Mouse (Mus musculus) cerebellum, postnatal 4 days (tissue): Measurements from ENCODE around the gene Cntrob.
"Not testable (repeated sequence)": the region's sequence is repeated elsewhere in the genome, so short reads cannot be mapped to it uniquely, and the experiment has no call there.

Experiments
- DNase-seq, 2 experiments: peaks; one replicate each; pipeline ENCODE4 v3.0.0; 2022; ENCODE audit warnings: low spot score in 2 of 2, mixed read lengths in 1 of 2

The Cntrob gene

DNA sequence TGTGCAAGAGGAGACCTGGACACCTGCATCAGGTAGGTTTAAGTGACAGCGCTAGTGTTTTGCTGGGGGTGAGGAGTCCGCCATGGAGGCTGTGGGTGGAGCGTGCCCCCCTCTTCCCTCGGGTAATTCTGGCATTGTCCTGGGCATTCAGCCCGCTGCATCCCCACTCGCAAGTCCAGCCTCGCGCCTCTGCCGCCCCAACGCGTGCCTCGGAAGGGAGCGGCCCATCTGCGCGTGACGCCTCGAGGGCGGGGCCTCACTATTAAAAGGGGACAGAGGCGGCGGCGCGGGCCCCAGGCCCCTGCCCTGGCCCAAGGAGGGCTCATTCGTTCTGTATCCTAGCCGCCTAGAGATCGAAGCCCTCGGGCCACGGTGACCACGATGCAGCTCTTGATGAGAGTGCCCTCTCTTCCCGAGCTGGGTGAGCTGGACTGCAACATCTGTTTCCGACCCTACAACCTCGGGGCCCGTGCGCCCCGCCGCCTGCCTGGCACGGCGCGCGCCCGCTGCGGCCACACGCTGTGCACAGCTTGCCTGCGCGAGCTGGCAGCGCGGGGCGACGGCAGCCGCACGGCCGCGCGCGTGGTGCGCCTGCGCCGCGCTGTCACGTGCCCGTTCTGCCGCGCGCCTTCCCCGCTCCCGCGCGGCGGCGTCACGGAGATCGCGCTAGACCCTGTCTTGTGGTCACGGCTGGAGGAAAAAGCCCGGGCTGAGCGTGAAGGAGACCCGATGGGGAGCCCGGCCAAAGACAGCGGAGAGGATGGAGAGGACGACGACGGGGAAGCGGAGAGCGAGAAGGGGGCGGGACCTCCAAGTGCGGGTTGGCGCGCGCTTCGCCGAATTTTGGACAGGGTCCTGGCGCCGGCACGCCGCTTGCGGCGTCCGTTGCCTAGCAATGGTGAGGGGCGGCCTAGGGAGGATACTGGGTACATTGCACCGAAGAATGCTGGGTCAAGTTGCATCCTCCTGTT lies 16.9 kb upstream of the Cntrob start, which contains the start of gene Rnf227:
Rnf227 (plus strand) TSS at position 301 of the 971 bp plus-strand sequence.
- DNase-seq = peak; percentile 50 to 78

DNA sequence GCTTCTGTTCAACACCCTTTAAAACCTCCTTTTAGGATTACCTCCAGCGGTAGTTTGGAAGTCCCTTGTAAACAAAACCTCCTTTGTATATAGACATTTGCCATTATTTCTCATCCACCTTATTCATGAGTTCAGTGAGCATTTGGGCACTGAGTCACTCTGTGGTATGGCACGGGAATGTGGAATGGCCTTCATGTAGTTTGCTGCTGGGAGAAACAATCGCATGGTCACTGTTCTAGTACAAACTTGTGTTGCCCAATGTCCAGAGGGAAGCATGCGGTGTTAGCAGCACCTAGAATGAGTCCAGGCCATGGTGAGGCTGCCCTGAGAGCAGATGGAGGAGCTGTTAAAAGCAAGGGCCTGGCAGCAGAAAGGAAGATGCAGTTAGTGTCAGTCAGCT lies 11.2 kb upstream of the Cntrob start:
- no peak for DNase-seq

DNA sequence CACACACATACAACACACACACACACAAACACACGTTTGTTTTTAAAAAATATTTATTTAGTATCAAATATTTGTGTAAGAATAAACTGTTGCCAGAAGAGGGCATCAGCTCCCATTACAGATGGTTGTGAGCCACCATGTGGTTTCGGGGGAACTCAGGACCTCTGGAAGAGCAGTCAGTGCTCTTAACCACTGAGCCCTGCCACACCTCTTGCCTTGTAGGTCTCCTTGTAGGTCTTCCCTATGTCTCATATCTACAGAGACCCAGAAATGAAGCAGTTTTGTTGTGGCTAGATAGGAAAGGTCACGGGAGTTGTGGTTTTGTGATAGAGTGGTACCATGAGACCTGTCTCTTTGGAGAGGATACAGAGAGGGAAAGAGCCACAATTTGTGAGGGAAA lies 10.3 kb upstream of the Cntrob start:
- no peak for DNase-seq

DNA sequence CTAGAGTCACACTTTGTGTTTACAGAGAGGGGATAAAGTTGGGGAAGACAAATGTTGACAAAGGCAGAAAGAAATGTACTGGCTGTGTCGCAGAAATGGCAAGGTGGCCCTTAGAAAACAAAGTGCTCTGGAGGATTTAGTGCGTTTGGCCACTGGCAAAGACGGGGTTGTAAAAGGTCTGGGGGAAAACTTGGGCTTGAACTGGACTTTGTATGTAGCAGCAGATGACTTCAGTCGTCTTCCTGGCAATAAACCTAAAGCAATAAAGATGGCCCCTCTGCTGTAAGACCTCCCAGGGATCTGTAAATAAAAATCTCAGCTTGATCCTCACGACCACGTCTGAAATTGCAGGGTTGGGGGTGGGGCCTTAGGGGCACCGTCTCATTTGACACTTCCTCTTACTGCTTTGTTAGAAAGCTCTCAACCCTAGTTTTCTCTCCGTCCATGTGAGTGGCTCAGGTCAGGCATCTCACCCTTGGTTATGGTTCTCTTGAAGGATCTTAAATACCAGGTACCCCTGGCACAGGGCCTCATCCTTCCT lies 9.2 kb upstream of the Cntrob start:
- no peak for DNase-seq

DNA sequence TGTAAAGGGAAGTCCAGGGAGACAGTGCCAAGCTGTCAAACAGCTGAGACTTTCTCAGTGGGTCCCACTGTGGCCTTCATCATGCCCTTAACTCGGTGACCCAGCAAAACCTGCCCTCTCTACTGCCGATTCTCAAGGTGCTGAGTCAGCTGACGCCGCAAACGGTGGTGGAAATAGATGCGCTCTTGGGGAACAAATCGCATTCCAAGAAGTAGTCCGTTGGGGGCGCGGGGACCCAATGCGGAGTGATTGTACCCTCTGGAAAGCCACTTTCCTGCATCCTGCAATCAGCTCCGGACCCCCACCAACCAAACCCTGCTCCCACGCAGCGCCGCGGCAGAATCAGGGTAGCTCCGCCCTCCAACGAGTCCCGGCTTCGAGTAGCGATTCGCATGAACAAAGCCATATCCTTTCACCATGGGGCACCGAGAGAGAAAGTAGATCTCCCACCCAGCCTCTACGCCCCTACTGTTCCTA lies 8.4 kb upstream of the Cntrob start:
- peak; percentile 62 to 79 for DNase-seq

DNA sequence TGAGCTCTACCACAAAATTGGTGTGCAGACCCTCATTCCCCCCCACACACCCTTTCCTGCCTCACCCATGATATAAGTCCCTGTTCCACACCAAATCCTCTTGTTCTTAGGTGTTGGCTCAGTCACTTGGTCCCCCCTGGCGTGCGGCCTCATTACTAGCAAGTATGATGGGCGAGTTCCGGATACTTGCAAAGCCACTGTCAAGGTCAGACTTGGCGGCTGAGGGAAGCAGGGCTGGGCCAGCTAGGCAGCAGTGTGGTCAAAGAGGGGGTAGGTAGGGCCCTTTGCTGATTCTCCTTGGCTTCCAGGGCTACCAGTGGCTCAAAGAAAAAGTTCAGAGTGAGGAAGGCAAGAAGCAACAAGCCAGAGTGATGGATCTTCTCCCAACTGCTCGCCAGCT lies 7.6 kb upstream of the Cntrob start:
- DNase-seq = no peak

DNA sequence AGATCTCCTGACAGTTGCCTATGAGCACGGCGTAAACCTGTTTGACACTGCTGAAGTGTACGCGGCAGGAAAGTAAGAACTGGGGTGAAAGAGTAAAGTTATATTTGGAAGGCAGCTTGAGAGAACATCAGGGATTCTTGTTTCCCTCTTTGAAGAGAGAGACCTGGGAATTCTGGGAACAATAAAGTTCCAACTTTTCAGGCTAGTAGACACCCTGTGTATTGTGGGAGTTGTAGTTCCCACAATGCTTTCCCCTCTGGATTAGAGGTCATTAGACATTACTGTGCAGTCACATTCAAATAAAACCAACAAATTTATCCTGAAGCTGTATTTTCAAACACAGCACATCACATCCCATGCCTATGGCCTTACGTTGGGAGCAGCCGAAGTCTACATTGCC lies 4.9 kb upstream of the Cntrob start:
- DNase-seq = no peak

DNA sequence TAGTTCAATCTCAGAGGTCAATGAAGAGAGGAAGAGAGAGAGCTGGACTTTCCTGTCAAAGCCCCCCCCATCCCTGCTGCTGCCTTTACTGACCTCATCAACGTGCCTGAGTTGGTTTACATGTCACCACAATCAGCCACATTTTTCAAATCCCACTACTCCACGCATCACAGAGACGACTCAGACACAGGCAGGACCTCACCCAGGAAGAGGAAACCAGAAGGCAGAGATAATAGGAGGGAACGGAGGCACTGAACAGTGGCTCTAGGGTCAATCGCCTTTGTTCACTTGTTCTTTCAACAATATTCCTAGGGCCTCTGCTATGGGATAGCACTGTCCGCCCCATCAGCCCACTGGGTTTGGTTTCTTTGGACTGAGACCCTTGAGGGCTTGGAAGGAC lies 4.1 kb upstream of the Cntrob start:
- DNase-seq = no peak

DNA sequence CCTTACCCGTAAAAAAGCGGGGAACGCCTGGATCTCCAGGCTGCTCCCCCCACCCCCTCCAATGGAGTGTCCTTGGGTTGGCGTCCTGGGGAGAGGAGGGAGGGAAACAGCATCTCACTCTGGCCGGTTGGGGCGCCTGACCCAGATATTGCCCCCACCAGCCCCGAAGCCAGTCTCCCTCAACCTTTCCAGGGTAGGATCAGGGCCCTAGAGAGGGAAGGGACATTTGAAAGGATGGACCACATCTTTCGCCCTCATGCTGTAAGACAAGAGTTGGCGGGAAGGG lies 3.5 kb upstream of the Cntrob start:
- no peak for DNase-seq

DNA sequence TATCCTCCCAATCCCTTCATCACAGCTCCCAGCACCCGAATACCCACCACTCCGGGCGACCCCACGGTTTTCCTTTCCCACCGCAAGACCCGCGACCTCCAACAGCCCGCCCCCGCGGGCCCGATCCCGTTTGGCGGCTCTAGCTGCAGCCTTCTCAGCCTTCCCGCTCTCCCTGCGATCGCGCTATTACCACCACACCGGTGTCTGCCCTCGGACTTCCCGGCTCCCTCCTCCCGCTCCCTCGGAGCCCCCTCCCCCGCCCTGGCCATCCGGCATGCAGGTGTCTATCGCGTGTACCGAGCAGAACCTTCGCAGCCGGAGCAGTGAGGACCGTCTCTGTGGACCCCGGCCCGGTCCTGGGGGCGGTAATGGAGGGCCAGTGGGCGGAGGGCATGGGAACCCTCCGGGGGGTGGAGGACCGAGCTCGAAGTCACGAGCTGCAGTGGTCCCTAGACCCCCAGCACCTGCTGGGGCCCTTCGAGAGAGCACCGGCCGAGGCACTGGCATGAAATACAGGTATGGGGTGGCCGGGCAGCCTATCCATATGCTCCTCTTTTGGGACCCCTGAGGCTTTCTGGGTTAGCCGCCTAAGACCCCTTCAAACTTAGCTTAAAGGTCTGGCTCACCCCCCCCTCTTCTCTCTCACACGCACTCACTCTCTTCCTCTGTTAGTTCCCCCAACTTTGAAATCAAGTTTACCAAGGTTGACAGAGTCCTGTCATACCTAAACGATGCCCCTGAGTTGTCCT lies 3.0 kb upstream of the Cntrob start:
- DNase-seq = peak in 1 of 2 experiments; percentile 48

DNA sequence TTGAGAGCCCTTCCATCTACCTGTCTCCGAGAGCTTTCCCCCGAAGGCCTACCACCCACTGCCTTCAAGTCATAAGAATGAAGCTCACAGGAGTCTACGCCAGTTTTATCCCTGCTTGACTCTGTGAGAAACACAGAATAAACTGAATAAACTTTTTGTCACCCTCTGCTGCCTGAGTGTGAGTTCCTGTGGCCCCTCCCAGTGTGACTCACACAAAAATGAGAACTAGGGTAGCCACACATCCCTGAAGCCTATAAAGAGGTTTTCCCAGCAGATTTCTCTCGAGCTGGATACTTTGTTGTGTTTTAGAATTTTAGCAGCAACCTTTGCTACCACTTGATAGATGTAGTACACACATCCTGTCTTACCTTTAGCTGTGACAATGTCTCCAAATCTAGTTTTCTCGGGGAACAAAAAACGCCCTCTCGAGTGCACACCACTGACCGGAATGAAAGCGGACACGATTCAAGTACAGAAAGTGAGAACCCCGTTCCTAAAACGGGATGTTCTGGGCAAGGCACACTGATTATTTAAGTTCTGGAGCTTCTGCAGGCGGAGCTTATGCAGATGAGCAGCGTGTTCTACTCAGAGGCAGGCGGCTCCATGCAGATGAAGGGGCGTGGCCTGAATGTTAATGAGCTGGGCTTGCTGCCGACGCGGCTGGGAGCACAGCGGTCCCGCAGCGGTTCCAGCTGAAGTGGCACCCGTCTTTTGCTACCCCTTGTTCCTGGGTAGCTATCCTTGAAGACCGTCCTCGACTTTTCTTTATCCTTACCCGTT lies 2.2 kb upstream of the Cntrob start, which contains the start of gene Kcnab3:
Kcnab3 (plus strand) TSS at position 631 of the 780 bp plus-strand sequence.
- peak in 1 of 2 experiments; percentile 67 for DNase-seq

DNA sequence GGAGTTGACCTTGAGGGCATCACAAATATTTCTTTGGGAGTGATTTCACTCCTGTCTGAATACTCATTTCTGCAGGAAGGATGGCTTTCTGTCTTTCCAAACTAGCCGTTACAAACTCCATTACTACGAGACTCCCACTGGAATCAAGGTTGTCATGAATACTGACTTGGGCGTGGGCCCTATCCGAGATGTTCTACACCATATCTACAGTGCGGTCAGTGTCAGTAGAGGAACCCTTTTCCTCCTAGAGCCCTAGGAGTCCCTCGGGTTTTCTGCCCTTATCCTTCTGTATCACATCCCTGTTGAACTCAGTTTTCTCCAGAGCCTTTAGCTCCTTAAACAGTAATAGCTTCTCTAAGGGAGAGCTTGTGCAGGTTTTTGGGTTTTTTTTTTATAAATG lies 1.2 kb upstream of the Cntrob start:
- DNase-seq = no peak

DNA sequence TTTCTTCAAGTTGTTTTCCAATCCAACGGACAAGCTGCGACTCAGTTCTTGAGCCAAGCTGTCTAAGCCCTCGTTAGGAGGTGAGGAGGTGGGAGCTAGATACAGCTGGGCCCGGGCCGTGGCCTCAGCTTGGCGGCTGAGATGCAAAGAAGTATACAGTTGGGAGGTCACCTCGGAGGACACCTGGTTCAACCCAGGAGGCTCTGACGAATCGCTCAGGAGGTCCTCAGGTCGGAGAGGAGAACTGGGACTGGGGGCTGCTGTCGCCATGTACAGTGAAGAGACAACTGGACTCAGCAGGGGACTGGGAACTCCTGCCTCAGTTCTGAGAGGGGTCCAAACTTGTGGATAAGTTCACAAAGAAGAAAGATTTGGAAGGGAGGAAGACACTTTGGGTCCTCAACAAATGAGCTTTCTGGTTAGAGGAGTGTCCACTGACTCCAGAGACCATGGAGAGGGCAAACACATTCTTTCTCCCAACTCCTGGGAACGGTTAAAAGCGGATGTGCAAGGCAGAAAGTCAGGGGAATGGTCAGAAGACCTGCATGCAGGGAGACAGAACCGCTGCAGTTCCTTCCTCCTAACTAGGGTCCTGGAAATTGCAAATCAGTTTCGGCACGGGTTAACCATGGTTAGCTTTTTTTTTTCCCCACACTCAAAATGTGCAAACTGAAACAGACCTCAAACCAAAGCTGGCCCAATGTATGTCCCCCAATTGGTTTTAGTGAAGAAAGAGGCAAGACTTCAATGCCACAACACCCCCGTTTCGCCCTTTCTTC lies 693 bp downstream of the Cntrob start:
- DNase-seq = no peak

DNA sequence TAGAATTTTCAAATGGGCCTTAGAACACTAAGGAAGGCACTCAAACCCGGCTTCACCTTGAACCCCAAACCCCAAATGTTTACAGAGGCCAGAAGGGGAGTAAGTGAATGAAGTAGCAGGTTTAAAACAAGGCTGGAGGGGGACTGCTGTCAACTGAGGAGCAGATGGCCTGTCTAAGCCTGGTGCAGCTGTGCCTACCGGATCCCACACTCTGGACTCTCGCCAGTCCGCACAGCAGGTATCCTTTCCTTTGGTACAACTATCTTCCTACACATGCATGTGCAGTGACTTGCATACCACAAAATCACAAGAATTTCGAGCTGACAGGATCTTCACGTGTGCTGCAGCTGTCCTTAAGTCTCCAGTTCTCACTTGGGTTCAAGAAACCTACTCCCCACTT lies 1.6 kb downstream of the Cntrob start:
- peak in 1 of 2 experiments; percentile 72 for DNase-seq

DNA sequence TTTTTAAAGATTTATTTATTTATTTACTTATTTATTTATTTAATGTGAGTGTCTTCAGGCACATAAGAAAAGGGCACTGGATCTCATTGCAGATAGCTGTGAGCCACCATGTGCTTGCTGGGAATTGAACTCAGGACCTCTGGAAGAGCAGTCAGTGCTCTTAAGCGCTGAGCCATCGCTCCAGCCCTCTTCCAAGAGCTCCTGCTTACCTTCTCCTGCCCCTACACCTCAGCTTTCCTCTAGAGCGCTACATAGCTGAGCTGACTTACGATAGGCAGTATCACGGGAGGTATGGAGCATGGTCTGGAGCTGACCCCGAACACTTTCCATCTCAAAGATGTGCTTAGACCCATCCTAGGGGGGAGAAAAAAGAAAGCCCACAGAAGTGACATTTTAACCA lies 2.0 kb downstream of the Cntrob start:
- no peak for DNase-seq

DNA sequence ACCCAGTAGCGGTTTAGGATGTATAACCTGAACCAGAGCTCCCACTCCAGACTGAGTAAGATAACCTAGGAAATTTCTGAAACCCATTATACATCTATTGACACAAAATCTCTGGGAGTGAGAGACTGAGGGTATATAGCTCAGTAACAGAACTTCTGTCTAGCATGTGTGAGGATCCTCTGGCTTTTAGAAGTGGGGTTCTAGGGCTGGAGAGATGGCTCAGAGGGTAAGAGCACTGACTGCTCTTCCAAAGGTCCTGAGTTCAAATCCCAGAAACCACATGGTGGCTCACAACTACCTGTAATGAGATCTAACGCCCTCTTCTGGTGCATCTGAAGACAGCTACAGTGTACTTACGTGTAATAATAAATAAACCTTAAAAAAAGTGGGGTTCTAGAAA lies 5.6 kb downstream of the Cntrob start:
- DNase-seq = not testable (repeated sequence)

DNA sequence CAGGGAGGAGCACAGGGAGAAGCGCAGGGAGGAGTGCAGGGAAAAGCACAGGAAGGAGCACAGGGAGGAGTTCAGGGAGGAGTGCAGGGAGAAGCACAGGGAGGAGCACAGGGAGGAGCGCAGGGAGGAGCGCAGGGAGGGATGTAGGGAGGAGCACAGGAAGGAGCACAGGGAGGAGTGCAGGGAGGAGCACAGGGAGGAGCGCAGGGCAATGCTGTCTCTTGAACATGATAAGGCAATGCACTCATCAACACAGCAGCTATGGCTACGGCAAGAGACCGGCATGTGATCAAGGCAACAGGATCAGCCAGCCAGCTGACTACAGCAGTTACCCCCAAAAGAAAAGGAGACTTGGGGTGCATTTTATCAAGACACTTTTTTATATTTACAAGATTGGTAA lies 7.2 kb downstream of the Cntrob start:
- DNase-seq = no peak

DNA sequence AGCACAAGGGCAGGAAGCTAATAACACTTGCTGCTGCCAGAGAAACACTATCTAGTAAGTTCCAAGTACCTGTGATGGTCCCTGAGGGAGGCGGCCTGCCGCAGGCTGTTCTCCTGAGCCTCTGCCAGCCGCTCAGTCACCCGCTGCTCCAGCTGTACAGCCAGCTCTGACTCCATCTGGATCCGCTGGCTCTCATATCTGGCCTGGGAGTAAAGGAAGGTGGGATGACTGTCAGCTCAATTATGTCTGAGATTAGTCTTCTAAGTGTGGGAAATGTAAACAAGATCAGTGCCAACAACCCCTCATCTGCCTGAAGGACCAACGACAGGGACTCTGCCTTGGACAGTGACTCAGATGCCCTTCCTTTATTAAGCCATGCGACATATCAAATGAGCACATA lies 12.3 kb downstream of the Cntrob start:
- peak in 1 of 2 experiments; percentile 34 for DNase-seq

DNA sequence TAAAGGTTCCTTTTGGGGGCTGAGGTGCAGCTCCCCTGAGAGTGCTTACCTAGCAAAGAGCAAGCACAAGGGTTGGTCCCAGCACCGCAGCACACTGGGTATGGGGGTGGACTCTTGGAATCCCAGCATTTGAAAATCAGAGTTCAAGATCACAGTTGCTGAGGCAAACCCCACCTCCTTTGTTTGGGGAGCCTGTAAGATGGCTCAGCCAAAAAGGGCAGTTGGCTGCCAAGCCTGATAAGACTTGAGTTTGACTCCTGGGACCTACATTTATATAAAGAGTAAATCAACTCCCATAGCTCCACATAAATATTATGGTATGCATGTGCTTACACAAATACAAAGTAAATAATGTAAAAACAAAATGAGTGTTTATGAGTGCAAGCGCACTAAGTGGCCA lies 17.5 kb downstream of the Cntrob start:
- no peak for DNase-seq

DNA sequence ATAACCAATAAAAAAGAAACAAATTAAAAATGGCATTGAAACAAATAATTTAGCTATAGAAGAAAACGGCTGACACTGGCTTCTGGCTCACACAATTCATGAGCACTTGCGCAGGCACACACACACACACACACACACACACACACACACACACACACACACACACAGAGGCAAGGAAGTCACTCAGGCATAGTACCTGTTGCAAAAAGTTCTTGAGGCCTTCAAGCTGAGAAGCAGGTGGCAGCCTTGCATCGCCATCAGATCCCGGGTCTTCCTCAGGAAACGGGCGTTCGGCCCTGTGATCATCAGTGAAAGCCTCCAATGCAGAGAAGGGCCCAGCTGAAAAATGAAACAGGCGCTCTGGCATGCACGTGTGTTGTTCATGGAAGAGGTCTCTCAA lies 18.3 kb downstream of the Cntrob start:
- DNase-seq = no peak

DNA sequence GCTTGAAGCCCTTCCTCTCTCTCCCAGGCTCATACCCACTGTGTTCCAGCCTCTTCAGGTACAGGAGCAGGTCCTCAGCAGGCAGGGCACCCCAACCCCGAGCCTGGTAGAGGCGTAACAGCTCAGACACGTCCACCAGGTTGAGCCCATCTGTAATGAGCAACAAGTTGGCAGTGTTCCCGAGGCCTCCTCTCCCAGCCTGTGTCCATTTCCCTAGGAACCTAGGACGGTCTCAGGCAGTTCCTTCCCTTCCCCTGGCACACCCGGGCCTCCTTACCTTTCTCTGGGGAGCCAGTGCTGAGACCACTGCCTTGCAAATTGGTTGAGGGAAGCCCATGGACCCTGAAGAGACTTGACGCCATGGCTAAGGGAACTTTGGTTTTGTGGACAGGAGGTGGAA lies 20.8 kb downstream of the Cntrob start:
- DNase-seq = no peak
